Mouse (Mus musculus) intestine, postnatal 0 days (tissue): ENCODE measurements at regions not wholly inside any gene's neighbourhood (a gene's known extent, or its start where the extent isn't known, plus 50 kb on each side); places are given as distances from the start of the nearest gene placed in this dataset.

Source experiments
- ATAC-seq: fragments of 200-750 bp; cut with Nextera tagmentation; 2 replicates; pipeline ENCODE4 v1.8.0; 2017; ENCODE audit warnings: mild to moderate bottlenecking, moderate TSS enrichment, moderate library complexity
- H3K27ac ChIP-seq: fragments of 300-500 bp; sonication (generic); 2 replicates; pipeline ENCODE4 v1.5.1; 2014; ENCODE audit warnings: mild to moderate bottlenecking, low read depth, low read length, moderate library complexity
- H3K27me3 ChIP-seq: fragments of 300-500 bp; sonication (generic); replicated peaks from 2 replicates; pipeline ENCODE4 v1.6.1; 2014; ENCODE audit warnings: low read length, mixed read lengths; ENCODE audit not compliant: control insufficient read depth, insufficient read depth
- H3K36me3 ChIP-seq: fragments of 300-500 bp; sonication (generic); 2 replicates; pipeline ENCODE4 v1.6.1; 2014; ENCODE audit warnings: mild to moderate bottlenecking, moderate library complexity; ENCODE audit not compliant: control insufficient read depth, insufficient read depth
- H3K4me1 ChIP-seq: fragments of 300-500 bp; sonication (generic); replicated peaks from 2 replicates; pipeline ENCODE4 v1.6.1; 2014; ENCODE audit warnings: antibody characterized with exemption, low read length, mixed read lengths; ENCODE audit not compliant: control insufficient read depth, insufficient read depth
- H3K4me2 ChIP-seq: fragments of 300-500 bp; sonication (generic); replicated peaks from 2 replicates; pipeline ENCODE4 v1.6.1; 2014; ENCODE audit warnings: low read depth, mild to moderate bottlenecking, moderate library complexity
- H3K4me3 ChIP-seq: fragments of 300-500 bp; sonication (generic); 2 replicates; pipeline ENCODE4 v1.5.1; 2014; ENCODE audit warnings: low read depth, low read length
- H3K9ac ChIP-seq: fragments of 300-500 bp; sonication (generic); 2 replicates; pipeline ENCODE4 v1.6.1; 2014; ENCODE audit warnings: mild to moderate bottlenecking, low read depth, low read length
- H3K9me3 ChIP-seq: fragments of 300-500 bp; sonication (generic); 2 replicates; pipeline ENCODE4 v1.6.1; 2016; ENCODE audit warnings: mixed run types; ENCODE audit not compliant: control insufficient read depth
- CTCF ChIP-seq: sonication (generic); IDR thresholded peaks from 2 replicates; pipeline ENCODE4 v1.5.1; 2016; ENCODE audit warnings: low read depth, mild to moderate bottlenecking, control low read depth, antibody characterized with exemption, moderate library complexity
- WGBS: fragments of 180-500 bp; shearing (Covaris S2); extraction: QIAGEN DNeasy Blood & Tissue Kit; methylation state at CpG from one replicate; pipeline ENCODE4 v1.1.7; 2014; 5-methylcytosine and 5-hydroxymethylcytosine counted together

DNA sequence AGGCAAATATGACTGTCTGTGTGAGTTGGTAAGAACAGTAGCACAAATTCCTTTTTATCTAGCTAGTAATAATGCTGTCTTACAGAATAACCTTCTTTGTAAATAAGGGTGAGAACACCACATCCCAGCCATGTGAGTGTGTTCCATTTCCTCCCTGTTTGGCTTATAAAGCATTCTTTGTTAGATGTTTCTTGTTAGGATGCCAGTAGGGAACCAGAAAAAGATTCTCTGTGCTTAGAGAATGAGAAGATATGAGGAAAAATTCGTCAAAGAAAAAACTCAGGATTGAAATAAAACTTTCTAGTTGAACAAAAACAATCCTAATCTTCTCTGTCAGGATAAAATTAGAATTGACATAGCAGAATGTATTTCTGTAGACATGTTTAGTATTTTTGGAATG is 155.3 kb downstream of the Zfp330 start:
- TF ChIP-seq CTCF: no peak
- WGBS: 64% methylated on average over 1 of the region's 1 CpGs
- H3K36me3 ChIP-seq: no peaks in the 10 kb centered on the region
- no peak overlapping the region for H3K9ac ChIP-seq
- no peak overlapping the region for H3K27ac ChIP-seq
- no peak for ATAC-seq
- H3K4me1 ChIP-seq: no peaks in the 10 kb centered on the region
- no peaks in the 10 kb centered on the region for H3K27me3 ChIP-seq
- H3K4me3 ChIP-seq: no peak overlapping the region
- no peaks in the 10 kb centered on the region for H3K9me3 ChIP-seq
- no peak overlapping the region for H3K4me2 ChIP-seq

DNA sequence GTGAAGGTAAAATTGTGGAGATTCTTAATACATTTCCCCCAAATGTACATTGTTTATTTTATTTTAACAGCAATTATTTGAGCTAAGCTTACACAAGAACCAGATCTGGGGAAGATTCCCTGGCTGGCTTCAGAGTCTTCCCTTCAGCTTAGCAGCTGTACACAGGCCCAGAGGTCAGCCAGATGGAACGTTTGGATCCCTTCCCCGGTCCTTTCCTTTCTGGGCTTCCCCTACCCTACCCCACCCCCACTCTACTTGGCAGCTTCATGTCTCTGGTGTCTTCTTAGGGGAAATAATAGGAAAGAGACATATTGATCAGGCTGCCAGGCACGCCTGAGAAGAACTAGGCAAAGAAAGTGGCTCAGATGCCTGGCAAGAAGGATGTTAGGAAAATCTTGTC is 172.4 kb downstream of the Zfp330 start:
- Histone ChIP-seq H3K4me3 (no peak overlapping the region), H3K9ac (no peak overlapping the region), H3K4me1 (no peaks in the 10 kb centered on the region), H3K27ac (no peak overlapping the region), H3K36me3 (no peaks in the 10 kb centered on the region), H3K4me2 (no peak overlapping the region), H3K9me3 (no peaks in the 10 kb centered on the region), H3K27me3 (no peaks in the 10 kb centered on the region)
- no peak for ATAC-seq
- TF ChIP-seq CTCF: no peak
- WGBS: 38% methylated on average over 3 of the region's 3 CpGs

DNA sequence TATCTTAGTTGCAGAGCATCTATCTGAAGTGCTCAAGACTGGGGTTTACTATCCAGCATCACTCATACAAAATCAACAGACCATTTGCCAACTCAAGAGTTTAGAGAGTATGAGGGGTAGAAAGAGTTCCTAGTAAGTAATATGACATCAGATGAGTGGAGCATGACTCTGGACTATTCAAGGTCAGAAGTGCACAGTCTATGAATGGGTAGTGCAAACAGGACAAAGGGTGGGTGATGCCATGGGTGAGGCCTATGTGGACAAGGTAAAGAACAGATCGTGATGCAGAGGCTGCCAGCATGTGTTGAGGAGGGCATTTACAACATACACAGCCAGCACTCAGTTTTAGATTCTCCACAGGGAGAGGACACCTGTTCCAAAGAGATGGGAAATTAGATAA is 170.4 kb upstream of the Il15 start:
- Histone ChIP-seq H3K27me3 (no peaks in the 10 kb centered on the region), H3K4me1 (no peaks in the 10 kb centered on the region), H3K9me3 (no peaks in the 10 kb centered on the region), H3K4me3 (no peak overlapping the region), H3K4me2 (no peak overlapping the region), H3K9ac (no peak overlapping the region), H3K27ac (no peak overlapping the region), H3K36me3 (no peaks in the 10 kb centered on the region)
- no peak for TF ChIP-seq CTCF
- no peak for ATAC-seq
- 81% methylated on average over 1 of the region's 1 CpGs for WGBS

DNA sequence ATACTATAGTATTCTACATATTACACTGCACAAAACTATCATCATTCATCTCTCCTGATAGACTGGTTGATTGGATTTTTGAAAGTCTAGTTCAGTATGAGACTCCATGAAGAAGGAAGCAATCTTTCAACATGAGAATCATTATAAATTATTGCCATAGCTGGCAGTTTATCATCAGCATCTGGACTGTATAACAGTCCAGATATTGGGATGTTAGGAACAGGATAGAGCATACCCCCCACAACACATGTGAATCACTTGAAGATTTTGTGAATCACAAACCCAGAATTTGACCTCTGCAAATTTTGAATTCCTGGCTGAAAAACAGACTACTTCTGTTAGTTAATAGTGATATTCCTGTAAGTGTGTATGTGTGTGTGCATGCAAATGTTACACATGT is 135.1 kb upstream of the Il15 start:
- Histone ChIP-seq H3K4me1 (no peaks in the 10 kb centered on the region), H3K27me3 (no peaks in the 10 kb centered on the region), H3K4me3 (no peak overlapping the region), H3K27ac (no peak overlapping the region), H3K9ac (no peak overlapping the region), H3K9me3 (no peaks in the 10 kb centered on the region), H3K36me3 (no peaks in the 10 kb centered on the region), H3K4me2 (no peak overlapping the region)
- no peak for ATAC-seq
- no peak for TF ChIP-seq CTCF

DNA sequence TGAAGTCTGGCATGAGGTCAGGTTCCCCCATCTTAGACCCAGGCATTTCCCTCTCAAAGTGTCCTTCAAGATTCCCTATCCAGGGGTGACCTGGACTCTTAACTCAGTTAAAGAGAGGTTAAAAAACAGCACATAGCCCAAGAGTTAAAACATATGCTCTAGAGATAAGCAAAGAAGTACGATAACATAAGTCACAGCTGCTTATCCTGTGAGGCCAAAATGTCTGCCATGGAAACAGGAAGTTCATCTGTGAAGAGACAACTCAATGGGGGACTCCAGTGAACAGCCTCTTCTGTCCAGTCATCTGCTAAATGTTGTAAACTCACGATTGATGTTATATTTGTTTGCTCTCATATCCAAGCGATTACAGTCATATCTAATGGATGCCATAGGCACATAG is 126.1 kb upstream of the Il15 start:
- Histone ChIP-seq H3K4me3 (no peak overlapping the region), H3K27ac (no peak overlapping the region), H3K4me2 (no peak overlapping the region), H3K9me3 (no peaks in the 10 kb centered on the region), H3K4me1 (no peaks in the 10 kb centered on the region), H3K27me3 (no peaks in the 10 kb centered on the region), H3K36me3 (no peaks in the 10 kb centered on the region), H3K9ac (no peak overlapping the region)
- no peak for TF ChIP-seq CTCF
- ATAC-seq: no peak
- WGBS: 68% methylated on average over 3 of the region's 3 CpGs

DNA sequence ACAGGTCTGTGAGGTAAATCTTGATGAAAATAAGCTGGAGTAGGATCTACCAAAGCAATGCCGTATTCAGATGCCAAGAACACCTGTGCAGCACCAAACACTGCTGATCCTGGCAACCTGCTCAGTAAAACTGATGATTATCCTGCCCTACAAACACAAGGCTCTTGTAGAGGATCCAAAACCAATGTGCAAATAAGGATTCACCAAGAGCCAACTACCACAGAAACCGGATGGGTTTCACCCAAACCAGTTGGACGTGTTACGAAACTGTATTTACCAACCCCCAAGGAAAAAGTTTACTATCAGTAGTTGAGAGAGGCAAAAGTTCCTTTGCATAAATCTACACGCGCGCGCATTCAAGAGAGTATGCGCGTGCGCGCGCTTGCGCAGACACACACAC is 120.8 kb upstream of the Il15 start:
- ATAC-seq: no peak
- Histone ChIP-seq H3K27me3 (no peaks in the 10 kb centered on the region), H3K9ac (no peak overlapping the region), H3K9me3 (no peaks in the 10 kb centered on the region), H3K36me3 (no peaks in the 10 kb centered on the region), H3K27ac (no peak overlapping the region), H3K4me3 (no peak overlapping the region), H3K4me1 (no peaks in the 10 kb centered on the region), H3K4me2 (no peak overlapping the region)
- WGBS: 91% methylated on average over 14 of the region's 14 CpGs
- TF ChIP-seq CTCF: no peak

DNA sequence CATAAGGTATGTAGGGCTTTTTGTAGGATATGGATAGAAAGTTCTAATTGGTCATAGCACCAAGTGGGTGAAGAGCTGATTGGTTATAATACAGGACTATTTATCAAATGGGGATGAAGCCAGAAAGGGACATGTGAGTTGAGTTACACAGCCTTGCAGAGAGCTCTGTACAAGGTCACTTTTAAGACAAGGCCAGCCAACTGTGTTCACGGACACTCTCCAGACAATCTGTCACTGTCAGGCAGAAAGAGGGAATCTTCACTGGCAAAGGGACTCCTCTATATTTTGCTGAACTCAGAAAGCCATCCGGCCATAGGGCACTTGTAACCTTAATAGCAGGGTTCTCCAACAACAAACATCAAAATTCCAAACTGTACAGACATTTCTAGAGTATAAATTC is 95.5 kb upstream of the Il15 start:
- Histone ChIP-seq H3K9ac (no peak overlapping the region), H3K36me3 (no peaks in the 10 kb centered on the region), H3K4me3 (no peak overlapping the region), H3K9me3 (no peaks in the 10 kb centered on the region), H3K4me2 (no peak overlapping the region), H3K27ac (no peak overlapping the region), H3K4me1 (no peaks in the 10 kb centered on the region), H3K27me3 (no peaks in the 10 kb centered on the region)
- TF ChIP-seq CTCF: no peak
- no peak for ATAC-seq
- WGBS: 78% methylated on average over 2 of the region's 2 CpGs
